Mouse (Mus musculus) cerebellum, adult 2 months (tissue): ENCODE results near the gene Gm8126.
"Not testable (repeated sequence)": the region's sequence is repeated elsewhere in the genome, so short reads cannot be mapped to it uniquely, and the experiment has no call there.

Experiments
- CTCF ChIP-seq: fragments of 200-500 bp; IDR thresholded peaks from 2 replicates; pipeline ENCODE4 v1.5.1; 2011; ENCODE audit warnings: low read depth, mild to moderate bottlenecking, control low read depth, low read length, moderate library complexity, borderline replicate concordance; ENCODE audit not compliant: insufficient read depth
- POLR2A ChIP-seq: fragments of 200-500 bp; IDR thresholded peaks from 2 replicates; pipeline ENCODE4 v1.6.1; 2011; ENCODE audit warnings: low read length, control low read depth, borderline replicate concordance; ENCODE audit not compliant: insufficient read depth

GRCm38 (mm10) chr14:43277468-43277867, 19.0 kb downstream of the Gm8126 start:
- not testable (repeated sequence) for TF ChIP-seq CTCF, POLR2A
